Mouse (Mus musculus) kidney, embryonic 16.5 days (tissue): ENCODE measurements at regions not wholly inside any gene's neighbourhood (a gene's known extent, or its start where the extent isn't known, plus 50 kb on each side); places are given as distances from the start of the nearest gene placed in this dataset.

Experiments used
- ATAC-seq: fragments of 200-750 bp; cut with Nextera tagmentation; 2 replicates; pipeline ENCODE4 v1.8.0; 2017; ENCODE audit warnings: moderate TSS enrichment; ENCODE audit not compliant: low FRiP score, low TSS enrichment
- H3K27ac ChIP-seq: fragments of 300-500 bp; sonication (generic); 2 replicates; pipeline ENCODE4 v1.5.1; 2014; ENCODE audit warnings: low read length
- H3K27me3 ChIP-seq: fragments of 300-500 bp; sonication (generic); 2 replicates; pipeline ENCODE4 v1.6.1; 2014; ENCODE audit warnings: low read length, control low read depth, mixed read lengths; ENCODE audit not compliant: insufficient read depth
- H3K36me3 ChIP-seq: fragments of 300-500 bp; sonication (generic); 2 replicates; pipeline ENCODE4 v1.6.1; 2014; ENCODE audit warnings: low read length, control low read depth, mixed read lengths; ENCODE audit not compliant: insufficient read depth
- H3K4me1 ChIP-seq: fragments of 300-500 bp; sonication (generic); 2 replicates; pipeline ENCODE4 v1.6.1; 2014; ENCODE audit warnings: low read length, control low read depth, mixed read lengths; ENCODE audit not compliant: insufficient read depth
- H3K4me2 ChIP-seq: fragments of 300-500 bp; sonication (generic); replicated peaks from 2 replicates; pipeline ENCODE4 v1.6.1; 2014; ENCODE audit warnings: low read depth, low read length
- H3K4me3 ChIP-seq: fragments of 300-500 bp; sonication (generic); 2 replicates; pipeline ENCODE4 v1.5.1; 2014; ENCODE audit warnings: mild to moderate bottlenecking, low read length
- H3K9ac ChIP-seq: fragments of 300-500 bp; sonication (generic); replicated peaks from 2 replicates; pipeline ENCODE4 v1.6.1; 2014; ENCODE audit warnings: low read length
- H3K9me3 ChIP-seq: fragments of 300-500 bp; sonication (generic); 2 replicates; pipeline ENCODE4 v1.6.1; 2016; ENCODE audit warnings: low read length, control low read depth
- WGBS: fragments of 180-500 bp; shearing (Covaris S2); extraction: QIAGEN DNeasy Blood & Tissue Kit; methylation state at CpG from one replicate; pipeline ENCODE4 v1.1.7; 2014; 5-methylcytosine and 5-hydroxymethylcytosine counted together

DNA sequence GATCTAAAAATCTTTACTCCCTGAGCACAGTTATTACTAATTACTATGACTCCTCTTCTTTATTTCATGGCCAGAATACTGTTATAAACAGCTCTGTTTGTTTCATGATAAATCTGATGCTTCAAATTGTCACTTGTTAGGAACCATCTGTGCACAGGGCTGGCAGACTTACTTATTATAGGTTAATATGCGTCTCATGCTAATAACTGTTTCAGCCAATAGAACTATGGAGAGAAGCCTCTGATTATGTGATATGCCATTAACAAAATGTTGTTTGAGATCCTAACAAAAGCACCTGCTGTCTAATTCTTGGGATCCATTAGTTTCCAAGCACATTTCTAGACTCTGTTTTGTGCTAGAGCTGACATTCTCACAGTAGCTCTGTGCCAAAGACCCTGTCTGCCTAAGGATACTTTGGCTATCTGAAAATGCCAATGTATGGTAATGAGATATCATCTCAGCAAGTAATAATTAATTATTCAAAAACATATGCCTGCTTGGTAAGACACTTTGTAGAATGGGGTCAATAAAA lies 318.1 kb downstream of the Grb14 start:
- H3K4me2 ChIP-seq, result no peak overlapping the region
- H3K27me3 ChIP-seq, result no peaks in the 10 kb centered on the region
- no peak overlapping the region for H3K4me3 ChIP-seq
- no peaks in the 10 kb centered on the region for H3K4me1 ChIP-seq
- H3K9me3 ChIP-seq, result no peaks in the 10 kb centered on the region
- no peak for ATAC-seq
- H3K9ac ChIP-seq, result no peak overlapping the region
- H3K27ac ChIP-seq, result no peak overlapping the region
- WGBS, result 88% methylated on average over 1 of the region's 1 CpGs
- no peaks in the 10 kb centered on the region for H3K36me3 ChIP-seq

DNA sequence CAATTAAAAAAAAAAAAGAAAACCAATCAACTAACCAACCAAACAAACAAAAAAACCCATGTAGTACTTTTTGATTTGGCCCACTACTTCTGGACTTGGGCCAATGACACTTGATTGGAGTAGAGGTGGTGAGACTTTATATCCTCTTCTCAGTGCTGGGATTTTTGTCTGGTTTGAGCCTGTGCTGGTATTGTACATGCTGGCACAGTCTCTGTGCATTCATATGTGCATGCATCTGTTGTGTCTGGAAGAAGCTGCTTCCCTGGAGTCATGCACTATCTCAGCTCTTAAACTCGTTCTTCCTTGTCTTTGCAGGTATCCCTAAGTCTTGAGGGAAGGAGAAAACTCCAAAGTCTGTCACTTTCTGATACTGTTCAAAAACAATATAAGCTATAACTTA lies 328.8 kb downstream of the Grb14 start:
- no peak overlapping the region for H3K9ac ChIP-seq
- H3K9me3 ChIP-seq, result no peaks in the 10 kb centered on the region
- H3K27me3 ChIP-seq, result no peaks in the 10 kb centered on the region
- H3K4me3 ChIP-seq, result no peak overlapping the region
- H3K36me3 ChIP-seq, result no peaks in the 10 kb centered on the region
- H3K4me2 ChIP-seq, result no peak overlapping the region
- no peaks in the 10 kb centered on the region for H3K4me1 ChIP-seq
- H3K27ac ChIP-seq, result no peak overlapping the region
- WGBS, result 73% methylated on average over 1 of the region's 1 CpGs
- ATAC-seq, result no peak

DNA sequence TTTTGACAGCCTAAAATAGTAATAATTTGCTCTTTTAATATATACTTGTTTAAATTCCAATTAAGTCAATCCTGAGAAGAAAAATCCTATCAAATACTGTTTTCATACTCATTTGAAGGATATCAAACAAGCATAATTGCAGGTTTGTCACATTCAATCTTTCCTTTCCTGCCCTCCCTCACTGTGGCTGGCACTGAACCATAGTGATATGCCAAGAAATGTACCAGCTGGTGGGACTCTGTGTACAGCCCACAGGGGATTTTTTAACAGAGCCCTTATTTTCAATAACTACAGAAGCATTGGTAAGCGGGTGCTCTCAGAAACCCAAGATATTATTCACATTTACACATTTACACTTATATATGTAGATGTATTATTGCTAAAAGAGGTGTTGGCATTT lies 333.3 kb downstream of the Grb14 start:
- Histone ChIP-seq H3K4me1 (no peaks in the 10 kb centered on the region), H3K4me2 (no peak overlapping the region), H3K9ac (no peak overlapping the region), H3K4me3 (no peak overlapping the region), H3K27ac (no peak overlapping the region), H3K36me3 (no peaks in the 10 kb centered on the region), H3K9me3 (no peaks in the 10 kb centered on the region), H3K27me3 (no peaks in the 10 kb centered on the region)
- 84% methylated on average over 1 of the region's 1 CpGs for WGBS
- ATAC-seq, result no peak

DNA sequence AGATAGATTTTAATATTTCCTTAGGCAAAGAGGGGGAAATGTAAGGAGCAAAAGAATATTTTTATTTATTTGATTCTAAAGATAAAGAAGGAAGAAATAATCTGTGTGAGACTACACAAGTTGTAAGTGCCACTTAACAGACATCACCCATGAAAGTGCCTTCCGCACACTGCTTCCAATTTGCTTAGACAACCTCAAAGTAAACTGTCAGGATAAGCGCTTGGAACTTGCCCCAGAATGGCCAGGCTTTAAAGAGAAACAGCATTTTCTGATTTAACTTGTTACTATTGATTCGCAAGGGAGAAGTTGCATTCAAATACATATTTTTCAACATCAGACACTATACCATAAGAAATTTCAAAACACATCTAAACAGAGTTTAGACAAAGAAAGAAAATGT lies 333.8 kb downstream of the Grb14 start:
- ATAC-seq, result no peak
- H3K36me3 ChIP-seq, result no peaks in the 10 kb centered on the region
- H3K9ac ChIP-seq, result no peak overlapping the region
- no peak overlapping the region for H3K4me2 ChIP-seq
- no peaks in the 10 kb centered on the region for H3K4me1 ChIP-seq
- no peaks in the 10 kb centered on the region for H3K9me3 ChIP-seq
- WGBS, result 84% methylated on average over 3 of the region's 3 CpGs
- no peak overlapping the region for H3K27ac ChIP-seq
- H3K27me3 ChIP-seq, result no peaks in the 10 kb centered on the region
- no peak overlapping the region for H3K4me3 ChIP-seq

DNA sequence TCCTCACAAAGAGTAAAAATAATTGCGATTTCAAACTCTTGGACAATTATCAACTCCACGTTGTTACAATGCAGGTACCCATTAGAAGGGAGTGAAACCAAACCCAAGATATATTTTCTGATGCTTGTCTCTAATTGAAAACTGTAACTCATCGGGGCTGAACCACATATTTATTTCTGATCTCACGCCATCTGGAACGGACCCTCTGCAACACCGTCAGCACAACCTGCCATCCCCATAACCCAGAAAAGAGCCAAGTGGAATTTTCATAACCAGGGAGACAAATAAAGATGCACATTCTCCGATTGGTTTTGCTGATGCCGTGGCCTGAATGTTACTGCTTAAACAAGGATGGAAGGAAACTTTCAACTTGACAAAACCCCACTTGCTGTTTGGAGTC lies 338.0 kb downstream of the Grb14 start:
- H3K27ac ChIP-seq, result no peak overlapping the region
- no peak overlapping the region for H3K9ac ChIP-seq
- no peaks in the 10 kb centered on the region for H3K27me3 ChIP-seq
- H3K36me3 ChIP-seq, result no peaks in the 10 kb centered on the region
- H3K4me2 ChIP-seq, result no peak overlapping the region
- H3K4me3 ChIP-seq, result no peak overlapping the region
- H3K4me1 ChIP-seq, result no peaks in the 10 kb centered on the region
- no peak for ATAC-seq
- no peaks in the 10 kb centered on the region for H3K9me3 ChIP-seq
- WGBS, result 76% methylated on average over 8 of the region's 8 CpGs

DNA sequence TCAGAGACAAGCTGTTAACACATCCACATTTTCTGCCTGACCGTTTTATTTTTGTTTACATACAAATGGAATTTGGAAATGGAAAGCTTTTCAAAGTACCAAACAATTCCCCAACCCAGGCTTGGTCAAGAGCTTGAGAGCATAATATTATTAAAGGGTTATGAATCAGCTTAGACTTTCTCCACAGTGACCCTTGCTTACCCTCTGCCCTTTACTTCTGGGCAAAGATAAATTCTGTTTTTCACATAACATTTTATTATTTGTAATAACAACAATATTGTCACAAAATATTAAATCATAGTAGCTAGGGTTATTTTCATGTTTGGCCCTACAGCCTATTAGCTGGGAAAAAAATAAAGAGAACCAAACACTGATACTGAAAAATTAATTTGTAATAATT lies 375.2 kb downstream of the Grb14 start:
- peak; percentile 77 for ATAC-seq
- H3K9ac ChIP-seq, result no peak overlapping the region
- no peaks in the 10 kb centered on the region for H3K4me1 ChIP-seq
- H3K27ac ChIP-seq, result no peak overlapping the region
- 54% methylated on average over 1 of the region's 1 CpGs for WGBS
- no peaks in the 10 kb centered on the region for H3K36me3 ChIP-seq
- H3K4me3 ChIP-seq, result no peak overlapping the region
- no peaks in the 10 kb centered on the region for H3K9me3 ChIP-seq
- H3K4me2 ChIP-seq, result no peak overlapping the region
- H3K27me3 ChIP-seq, result no peaks in the 10 kb centered on the region

DNA sequence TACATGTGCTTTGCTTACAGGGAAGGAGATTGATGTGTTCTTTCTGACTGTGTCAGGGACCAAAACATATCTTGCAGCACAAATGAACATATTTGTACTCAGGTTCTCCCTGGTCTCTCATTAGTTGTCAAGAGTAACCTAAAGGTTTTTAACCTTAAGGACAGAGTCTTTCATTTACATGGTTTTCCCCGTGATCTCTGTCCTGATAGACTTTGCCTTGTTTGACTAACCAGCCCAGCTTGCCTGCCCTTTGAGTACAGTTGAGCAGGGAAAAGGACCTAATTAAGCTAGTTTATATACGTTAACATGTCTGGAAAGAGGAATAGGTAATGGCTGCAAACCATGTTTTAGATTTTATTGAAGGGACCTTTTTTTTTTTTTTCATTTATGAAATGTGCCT lies 407.9 kb downstream of the Grb14 start:
- 83% methylated on average over 2 of the region's 2 CpGs for WGBS
- no peak overlapping the region for H3K4me2 ChIP-seq
- no peaks in the 10 kb centered on the region for H3K27me3 ChIP-seq
- no peaks in the 10 kb centered on the region for H3K4me1 ChIP-seq
- H3K36me3 ChIP-seq, result no peaks in the 10 kb centered on the region
- no peak for ATAC-seq
- no peaks in the 10 kb centered on the region for H3K9me3 ChIP-seq
- no peak overlapping the region for H3K9ac ChIP-seq
- H3K27ac ChIP-seq, result no peak overlapping the region
- no peak overlapping the region for H3K4me3 ChIP-seq

DNA sequence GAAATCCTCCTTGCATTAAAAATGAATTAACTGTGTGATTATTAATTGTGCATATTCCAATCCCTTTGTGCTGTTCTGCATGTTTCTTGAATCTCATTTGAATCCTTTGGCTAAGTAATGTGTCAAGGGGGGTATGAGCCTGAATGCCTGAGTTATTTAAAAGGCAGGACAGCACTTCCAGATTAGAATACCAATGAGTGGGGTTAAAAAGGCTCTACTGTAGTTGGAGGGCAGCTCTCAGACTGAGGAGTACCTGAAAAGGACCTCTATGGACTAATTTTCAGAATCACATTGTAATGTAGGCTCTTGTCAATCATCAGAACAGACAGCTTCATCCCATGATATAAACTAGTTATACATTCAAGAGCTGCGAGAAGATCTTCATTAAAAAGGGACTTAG lies 417.9 kb downstream of the Grb14 start:
- no peak overlapping the region for H3K27ac ChIP-seq
- no peaks in the 10 kb centered on the region for H3K9me3 ChIP-seq
- WGBS, result 98% methylated on average over 1 of the region's 1 CpGs
- no peak overlapping the region for H3K4me2 ChIP-seq
- no peak overlapping the region for H3K4me3 ChIP-seq
- H3K27me3 ChIP-seq, result no peaks in the 10 kb centered on the region
- H3K9ac ChIP-seq, result no peak overlapping the region
- no peaks in the 10 kb centered on the region for H3K4me1 ChIP-seq
- ATAC-seq, result no peak
- H3K36me3 ChIP-seq, result no peaks in the 10 kb centered on the region

DNA sequence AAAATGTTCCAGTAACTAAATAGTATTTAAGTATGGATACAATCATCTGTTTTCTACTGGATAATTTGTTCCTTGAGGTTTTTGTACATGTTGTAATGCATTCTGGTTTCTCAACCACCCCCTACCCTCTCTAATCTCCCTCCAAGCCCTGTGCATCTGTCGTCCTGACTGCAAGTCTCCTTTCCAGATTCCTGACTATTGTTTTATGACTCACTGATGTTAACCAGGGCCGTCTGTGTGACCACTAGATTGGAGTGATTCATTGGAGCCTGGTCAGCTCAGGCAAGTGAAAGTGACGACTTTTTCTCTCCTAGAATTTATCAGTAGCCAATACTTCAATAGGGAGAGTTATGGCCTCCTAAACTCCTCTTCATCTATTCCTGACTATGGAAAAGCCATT lies 442.5 kb downstream of the Grb14 start:
- 32% methylated on average over 3 of the region's 3 CpGs for WGBS
- H3K4me1 ChIP-seq, result no peaks in the 10 kb centered on the region
- H3K9ac ChIP-seq, result no peak overlapping the region
- no peak overlapping the region for H3K27ac ChIP-seq
- no peaks in the 10 kb centered on the region for H3K36me3 ChIP-seq
- ATAC-seq, result no peak
- H3K9me3 ChIP-seq, result no peaks in the 10 kb centered on the region
- no peaks in the 10 kb centered on the region for H3K27me3 ChIP-seq
- no peak overlapping the region for H3K4me3 ChIP-seq
- no peak overlapping the region for H3K4me2 ChIP-seq

DNA sequence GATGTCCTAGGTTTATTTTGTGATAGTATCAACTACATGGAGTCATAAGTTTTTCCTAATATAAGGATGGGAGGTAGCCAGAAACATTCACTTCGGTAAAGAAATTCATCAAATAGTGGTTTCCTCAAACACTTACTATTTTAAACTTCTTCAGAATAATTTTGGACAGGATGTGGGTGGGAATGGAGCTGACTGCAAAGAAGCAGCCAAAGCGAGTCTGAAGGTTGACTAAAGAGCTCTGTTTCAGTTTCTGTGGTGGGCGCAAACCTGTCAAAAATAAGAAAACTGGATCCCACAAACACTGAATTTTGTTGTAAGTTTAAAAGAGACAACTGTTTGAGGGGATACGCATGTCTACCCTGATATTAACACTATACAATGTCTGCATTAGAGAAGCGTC lies 438.2 kb upstream of the Fign start:
- Histone ChIP-seq H3K9ac (no peak overlapping the region), H3K4me3 (no peak overlapping the region), H3K36me3 (no peaks in the 10 kb centered on the region), H3K4me2 (no peak overlapping the region), H3K4me1 (no peaks in the 10 kb centered on the region), H3K27ac (no peak overlapping the region), H3K9me3 (no peaks in the 10 kb centered on the region), H3K27me3 (no peaks in the 10 kb centered on the region)
- 88% methylated on average over 5 of the region's 5 CpGs for WGBS
- no peak for ATAC-seq
